Mouse (Mus musculus): Measurements from ENCODE around the gene Rapgef1. TPM values are rescaled to one million over a fixed set of nuclear protein-coding genes. Genes with fewer than 3 reads are reported as not detected.
A peak's percentile ranks its signal among the peaks of the same experiment; 100 is the strongest.

Rapgef1 gene
- polyA plus RNA-seq, 1 experiment from 2014 or later: 11.4 TPM

GRCm38 (mm10) chr2:29651876-29652275, 32.4 kb downstream of the Rapgef1 start:
- no peaks in the 10 kb centered on the region for H3K36me3 ChIP-seq (ENCODE audit: insufficient read depth, low read length)
- no peaks in the 10 kb centered on the region for H3K9me3 ChIP-seq (ENCODE audit: low read length)
- 0 out of 2 replicates have a peak, but pooled peaks cover under 1% of the 10 kb centered on the region for H3K4me1 ChIP-seq (ENCODE audit: insufficient read depth, low read depth, low read length)
- WGBS: 66% methylated on average over 5 of the region's 5 CpGs
- no peak for DNase-seq (ENCODE audit: low spot score)
- H3K27me3 ChIP-seq (replicated peaks; ENCODE audit: insufficient read depth, low read length): no peaks in the 10 kb centered on the region
- H3K4me2 ChIP-seq (replicated peaks; ENCODE audit: low read depth, low read length): no peak overlapping the region
- no peak for TF ChIP-seq CTCF (IDR thresholded peaks at IDR 0.05)
- TF ChIP-seq EP300 (IDR thresholded peaks at IDR 0.05): no peak
- H3K9ac ChIP-seq (replicated peaks; ENCODE audit: low read depth): no peak overlapping the region
- no peak for ATAC-seq
- no peak overlapping the region for H3K4me3 ChIP-seq (ENCODE audit: low read depth, low read length)
- H3K27ac ChIP-seq (ENCODE audit: low read length): no peak overlapping the region

- ATAC-seq: no peak
- TF ChIP-seq EP300 (IDR thresholded peaks at IDR 0.05) (no peak), CTCF (IDR thresholded peaks at IDR 0.05) (no peak)
- H3K4me1 ChIP-seq (ENCODE audit: insufficient read depth, low read depth, low read length): no peaks in the 10 kb centered on the region
- WGBS: 94% methylated on average over 5 of the region's 5 CpGs
- no peaks in the 10 kb centered on the region for H3K36me3 ChIP-seq (ENCODE audit: insufficient read depth, low read length)
- H3K4me3 ChIP-seq (ENCODE audit: low read depth, low read length): no peak overlapping the region
- H3K27me3 ChIP-seq (replicated peaks; ENCODE audit: insufficient read depth, low read length): no peaks in the 10 kb centered on the region
- no peak overlapping the region for H3K9ac ChIP-seq (replicated peaks; ENCODE audit: low read depth)
- H3K9me3 ChIP-seq (ENCODE audit: low read length): no peaks in the 10 kb centered on the region
- no peak for DNase-seq (ENCODE audit: low spot score)
- H3K27ac ChIP-seq (ENCODE audit: low read length): no peak overlapping the region
- no peak overlapping the region for H3K4me2 ChIP-seq (replicated peaks; ENCODE audit: low read depth, low read length)
These were observed 35.9 kb downstream of the Rapgef1 start for GRCm38 (mm10) chr2:29655433-29655832.

DNA sequence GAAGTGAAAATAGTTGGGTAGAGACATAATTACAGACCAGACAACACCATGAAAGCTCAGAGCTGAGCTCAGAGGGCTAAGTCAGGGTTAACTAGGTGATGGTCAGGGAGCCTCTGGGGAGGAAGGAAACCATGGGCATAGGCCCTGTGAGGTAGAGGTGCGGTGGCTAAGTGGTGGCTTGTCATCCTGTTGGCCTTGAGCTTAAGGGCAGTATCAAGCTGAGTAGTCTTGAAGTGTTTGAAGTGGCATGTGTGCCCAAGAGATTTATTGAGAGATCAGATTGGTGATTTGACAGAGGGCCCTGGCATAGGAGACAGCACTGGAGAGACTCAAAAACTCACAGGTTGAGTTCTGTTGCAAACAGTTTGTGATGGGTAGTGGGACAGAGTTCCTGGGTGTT, 36.6 kb downstream of the Rapgef1 start:
- no peak overlapping the region for H3K27ac ChIP-seq (ENCODE audit: low read length)
- TF ChIP-seq EP300 (IDR thresholded peaks at IDR 0.05) (no peak), CTCF (IDR thresholded peaks at IDR 0.05) (no peak)
- no peak for DNase-seq (ENCODE audit: low spot score)
- no peaks in the 10 kb centered on the region for H3K27me3 ChIP-seq (replicated peaks; ENCODE audit: insufficient read depth, low read length)
- H3K4me1 ChIP-seq (ENCODE audit: insufficient read depth, low read depth, low read length): no peaks in the 10 kb centered on the region
- no peaks in the 10 kb centered on the region for H3K9me3 ChIP-seq (ENCODE audit: low read length)
- H3K4me2 ChIP-seq (replicated peaks; ENCODE audit: low read depth, low read length): no peak overlapping the region
- 37% methylated on average over 1 of the region's 1 CpGs for WGBS
- no peak for ATAC-seq
- no peak overlapping the region for H3K4me3 ChIP-seq (ENCODE audit: low read depth, low read length)
- H3K36me3 ChIP-seq (ENCODE audit: insufficient read depth, low read length): no peaks in the 10 kb centered on the region
- H3K9ac ChIP-seq (replicated peaks; ENCODE audit: low read depth): no peak overlapping the region

DNA sequence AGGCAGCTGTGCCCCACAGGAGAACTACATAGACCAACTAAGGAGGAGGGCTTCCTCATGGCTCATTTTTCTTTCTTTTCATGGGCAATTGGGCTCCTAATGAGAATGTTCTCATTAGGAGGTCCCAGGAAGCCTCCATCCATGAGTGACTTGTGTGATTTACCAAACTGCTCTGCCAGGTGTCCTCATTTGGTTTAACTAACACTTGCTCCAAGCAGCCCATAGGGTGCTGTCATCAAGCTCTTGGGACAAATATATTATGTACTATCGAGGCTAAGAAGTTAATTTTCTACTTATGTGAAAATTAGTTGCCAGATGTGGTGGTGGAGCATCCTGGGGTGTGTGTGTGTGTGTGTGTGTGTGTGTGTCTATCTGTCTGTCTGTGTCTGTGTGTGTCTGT, 37.6 kb downstream of the Rapgef1 start:
- DNase-seq (ENCODE audit: low spot score): no peak
- 78% methylated on average over 1 of the region's 1 CpGs for WGBS

DNA sequence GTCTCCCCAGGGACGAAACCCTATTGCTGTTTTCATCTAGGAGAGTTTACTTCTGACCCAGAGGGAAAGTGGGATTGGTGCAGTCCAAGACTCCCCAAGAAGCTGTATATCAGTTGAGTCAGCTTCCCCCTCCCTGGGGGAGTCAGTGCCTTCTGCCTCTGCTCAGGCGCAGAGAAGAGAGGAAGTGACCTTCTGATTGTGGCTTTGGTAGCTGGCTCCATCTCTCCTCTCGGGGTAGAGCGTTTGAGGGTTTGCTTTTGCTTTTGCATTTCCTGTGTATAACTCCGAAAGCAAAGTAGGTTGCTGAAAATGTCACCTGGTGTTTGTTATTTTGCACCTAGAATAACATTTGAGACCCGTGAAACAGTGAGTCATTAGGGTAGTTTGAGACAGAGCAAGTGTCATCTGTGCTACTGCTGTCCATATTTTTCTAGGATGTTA, 42.3 kb downstream of the Rapgef1 start:
- no peak overlapping the region for H3K4me2 ChIP-seq (replicated peaks; ENCODE audit: low read depth, low read length)
- H3K9ac ChIP-seq (replicated peaks; ENCODE audit: low read depth): no peak overlapping the region
- ATAC-seq (no peak), DNase-seq (ENCODE audit: low spot score) (no peak)
- no peak overlapping the region for H3K4me3 ChIP-seq (ENCODE audit: low read depth, low read length)
- H3K27me3 ChIP-seq (replicated peaks; ENCODE audit: insufficient read depth, low read length): no peaks in the 10 kb centered on the region
- TF ChIP-seq CTCF (IDR thresholded peaks at IDR 0.05): no peak
- TF ChIP-seq EP300 (IDR thresholded peaks at IDR 0.05): no peak
- H3K4me1 ChIP-seq (ENCODE audit: insufficient read depth, low read depth, low read length): peaks cover 5% of the 10 kb centered on the region; the same call in 1 of the 2 replicates
- H3K27ac ChIP-seq (ENCODE audit: low read length): no peak overlapping the region
- H3K36me3 ChIP-seq (ENCODE audit: insufficient read depth, low read length): no peaks in the 10 kb centered on the region
- 49% methylated on average over 6 of the region's 6 CpGs for WGBS
- no peaks in the 10 kb centered on the region for H3K9me3 ChIP-seq (ENCODE audit: low read length)

More for the DNA sequence above, 37.6 kb downstream of the Rapgef1 start:
- TF ChIP-seq CTCF (IDR thresholded peaks at IDR 0.05) (no peak), EP300 (IDR thresholded peaks at IDR 0.05) (no peak)
- Histone ChIP-seq H3K27me3 (replicated peaks; ENCODE audit: insufficient read depth, low read length) (no peaks in the 10 kb centered on the region), H3K4me2 (replicated peaks; ENCODE audit: low read depth, low read length) (no peak overlapping the region), H3K4me1 (ENCODE audit: insufficient read depth, low read depth, low read length) (no peaks in the 10 kb centered on the region), H3K9me3 (ENCODE audit: low read length) (no peaks in the 10 kb centered on the region), H3K9ac (replicated peaks; ENCODE audit: low read depth) (no peak overlapping the region), H3K4me3 (ENCODE audit: low read depth, low read length) (no peak overlapping the region), H3K27ac (ENCODE audit: low read length) (no peak overlapping the region), H3K36me3 (ENCODE audit: insufficient read depth, low read length) (no peaks in the 10 kb centered on the region)
- no peak for ATAC-seq

DNA sequence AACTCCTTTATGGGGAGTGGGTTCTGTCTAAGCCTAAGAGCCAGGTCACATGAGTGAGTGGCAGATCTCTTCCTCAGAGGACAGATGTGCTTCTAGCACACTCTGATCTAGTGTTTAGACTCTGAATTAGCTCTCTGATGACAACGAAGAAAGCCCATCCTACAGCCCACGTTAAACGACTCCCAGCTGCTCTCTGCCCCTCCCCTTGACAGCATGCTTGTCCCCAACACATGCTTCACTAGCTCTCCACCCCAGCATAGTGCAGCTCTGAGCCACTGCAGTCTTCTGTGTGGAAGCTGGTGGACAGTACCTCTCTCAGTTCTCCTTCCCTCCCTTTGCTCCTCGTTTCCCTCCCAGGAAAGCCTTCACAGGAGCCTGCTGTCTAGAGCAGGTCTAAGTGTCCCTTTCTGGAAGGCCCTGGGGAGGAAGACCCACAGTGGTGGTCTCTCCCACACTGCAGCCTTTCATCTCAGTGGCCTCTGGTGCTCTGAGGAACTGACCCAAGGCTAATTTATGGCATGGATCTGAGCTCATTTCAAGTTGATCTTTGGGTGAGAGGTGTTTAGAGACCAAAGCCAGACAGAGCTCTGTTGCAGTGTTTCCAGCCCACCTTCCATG, 43.8 kb downstream of the Rapgef1 start:
- Histone ChIP-seq H3K27ac (ENCODE audit: low read length) (no peak overlapping the region), H3K9ac (replicated peaks; ENCODE audit: low read depth) (no peak overlapping the region), H3K9me3 (ENCODE audit: low read length) (no peaks in the 10 kb centered on the region), H3K4me3 (ENCODE audit: low read depth, low read length) (no peak overlapping the region), H3K4me2 (replicated peaks; ENCODE audit: low read depth, low read length) (no peak overlapping the region), H3K4me1 (ENCODE audit: insufficient read depth, low read depth, low read length) (peaks cover 10% of the 10 kb centered on the region; the same call in 1 of the 2 replicates), H3K27me3 (replicated peaks; ENCODE audit: insufficient read depth, low read length) (no peaks in the 10 kb centered on the region), H3K36me3 (ENCODE audit: insufficient read depth, low read length) (no peaks in the 10 kb centered on the region)
- TF ChIP-seq EP300 (IDR thresholded peaks at IDR 0.05) (no peak), CTCF (IDR thresholded peaks at IDR 0.05) (no peak)
- ATAC-seq (peak; percentile 52), DNase-seq (ENCODE audit: low spot score) (peak; percentile 52)
- 10% methylated on average over 4 of the region's 4 CpGs for WGBS

Measured in lung, postnatal 0 days (tissue).